Mouse (Mus musculus) heart, embryonic 16.5 days (tissue): ENCODE results near the gene Usp1. TPM values are rescaled to one million over a fixed set of nuclear protein-coding genes. Genes with fewer than 3 reads are reported as not detected.
"Not testable (repeated sequence)": the region's sequence is repeated elsewhere in the genome, so short reads cannot be mapped to it uniquely, and the experiment has no call there.

ENCODE experiments used
- ATAC-seq: fragments of 200-750 bp; cut with Nextera tagmentation; replicated peaks from 2 replicates; pipeline ENCODE4 v1.8.0; 2017; ENCODE audit warnings: moderate number of reproducible peaks; ENCODE audit not compliant: insufficient read depth, low FRiP score; ENCODE audit errors: extremely low read depth
- H3K27ac ChIP-seq: fragments of 300-500 bp; sonication (generic); 2 replicates; pipeline ENCODE4 v1.5.1; 2014; ENCODE audit warnings: mild to moderate bottlenecking, low read length, control low read depth, moderate library complexity
- H3K27me3 ChIP-seq: fragments of 300-500 bp; sonication (generic); 2 replicates; pipeline ENCODE4 v1.6.1; 2014; ENCODE audit warnings: low read length, mixed read lengths; ENCODE audit not compliant: control insufficient read depth, insufficient read depth
- H3K36me3 ChIP-seq: fragments of 300-500 bp; sonication (generic); 2 replicates; pipeline ENCODE4 v1.6.1; 2014; ENCODE audit not compliant: control insufficient read depth, insufficient read depth
- H3K4me1 ChIP-seq: fragments of 300-500 bp; sonication (generic); 2 replicates; pipeline ENCODE4 v1.6.1; 2014; ENCODE audit warnings: low read length, mixed read lengths; ENCODE audit not compliant: control insufficient read depth, insufficient read depth
- H3K4me2 ChIP-seq: fragments of 300-500 bp; sonication (generic); 2 replicates; pipeline ENCODE4 v1.6.1; 2014; ENCODE audit warnings: low read depth, mild to moderate bottlenecking, control low read depth, low read length
- H3K4me3 ChIP-seq: fragments of 300-500 bp; sonication (generic); 2 replicates; pipeline ENCODE4 v1.5.1; 2014; ENCODE audit warnings: mild to moderate bottlenecking, control low read depth, low read length
- H3K9ac ChIP-seq: fragments of 300-500 bp; sonication (generic); 2 replicates; pipeline ENCODE4 v1.6.1; 2014; ENCODE audit warnings: low read length, control low read depth
- H3K9me3 ChIP-seq: fragments of 300-500 bp; sonication (generic); replicated peaks from 2 replicates; pipeline ENCODE4 v1.6.1; 2016; ENCODE audit warnings: low read length; ENCODE audit not compliant: control insufficient read depth
- WGBS: fragments of 180-500 bp; shearing (Covaris S2); extraction: QIAGEN DNeasy Blood & Tissue Kit; methylation state at CpG from one replicate; pipeline ENCODE4 v1.1.7; 2014; 5-methylcytosine and 5-hydroxymethylcytosine counted together
- polyA plus RNA-seq: library from polyadenylated mRNA; unstranded; fragments of >200 nt; fragmentation: Nextera tagmentation; extraction: Ambion mirVana; gene quantifications from 2 replicates; pipeline ENCODE4 v1.2.1, GENCODE M21; 2015

Gene Usp1
- polyA plus RNA-seq, 1 experiment from 2014 or later, result 44.0 TPM

GRCm38 (mm10) chr4:98922643-98923567 is 705 bp upstream of the Usp1 start:
- Histone ChIP-seq H3K9me3 (0 out of 2 replicates have a peak, but pooled peaks cover 3% of the 10 kb centered on the region), H3K27me3 (no peaks in the 10 kb centered on the region), H3K9ac (peak overlapping the region; percentile 98), H3K4me3 (peak overlapping the region; percentile 96), H3K36me3 (no peaks in the 10 kb centered on the region), H3K4me1 (peaks cover 14% of the 10 kb centered on the region), H3K27ac (peak overlapping the region; percentile 100), H3K4me2 (peak overlapping the region; percentile 95)
- under 1% methylated on average over 53 of the region's 53 CpGs for WGBS
- peak; percentile 95 for ATAC-seq

GRCm38 (mm10) chr4:98924071-98924905 is 678 bp downstream of the Usp1 start:
- WGBS, result under 1% methylated on average over 65 of the region's 66 CpGs
- Histone ChIP-seq H3K36me3 (0 out of 2 replicates have a peak, but pooled peaks cover 2% of the 10 kb centered on the region), H3K27ac (peak overlapping the region; percentile 100), H3K4me1 (peaks cover 14% of the 10 kb centered on the region), H3K9me3 (0 out of 2 replicates have a peak, but pooled peaks cover 3% of the 10 kb centered on the region), H3K27me3 (no peaks in the 10 kb centered on the region), H3K4me3 (peak overlapping the region; percentile 96), H3K9ac (peak overlapping the region; percentile 98), H3K4me2 (peak overlapping the region; percentile 95)
- ATAC-seq, result peak; percentile 3; the same call in 1 of the 2 replicates

- Histone ChIP-seq H3K9ac (peak overlapping the region; percentile 98), H3K4me1 (peaks cover 14% of the 10 kb centered on the region), H3K4me3 (peak overlapping the region; percentile 96), H3K4me2 (peak overlapping the region; percentile 95), H3K27ac (peak overlapping the region; percentile 100), H3K27me3 (no peaks in the 10 kb centered on the region), H3K36me3 (peaks cover 2% of the 10 kb centered on the region; the same call in 1 of the 2 replicates), H3K9me3 (no peaks in the 10 kb centered on the region)
- ATAC-seq, result no peak
- WGBS, result 1% methylated on average over 2 of the region's 2 CpGs
Observed at GRCm38 (mm10) chr4:98924906-98925178, 1.2 kb downstream of the Usp1 start.

DNA sequence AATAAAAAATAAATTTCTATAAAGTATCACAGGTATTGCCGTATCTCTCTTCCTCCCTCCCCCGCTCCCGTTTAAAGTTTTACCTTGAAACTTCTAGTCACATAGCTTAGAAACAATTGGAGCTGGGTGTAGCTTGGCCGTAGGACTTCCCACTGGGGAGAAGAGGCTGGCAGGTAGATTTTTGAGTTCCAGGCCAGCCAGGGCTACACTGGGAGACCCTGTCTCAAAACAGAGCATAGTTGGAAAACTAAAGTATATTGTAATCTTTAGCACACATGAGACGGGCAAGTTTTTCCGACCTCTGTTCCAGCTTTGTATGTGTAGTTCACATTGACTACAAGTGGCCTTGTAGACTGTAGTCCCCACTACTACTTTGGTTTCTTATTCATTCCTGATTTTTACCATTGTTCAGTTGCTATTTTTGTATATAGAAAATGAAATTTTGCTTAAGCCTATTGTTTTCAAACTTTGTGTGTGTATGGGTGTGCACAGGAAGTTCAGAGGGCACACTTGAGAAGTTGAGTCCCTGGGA is 1.7 kb downstream of the Usp1 start:
- H3K4me2 ChIP-seq, result peak overlapping the region; percentile 95
- no peak for ATAC-seq
- H3K36me3 ChIP-seq, result peaks cover 6% of the 10 kb centered on the region
- no peaks in the 10 kb centered on the region for H3K9me3 ChIP-seq
- peak overlapping the region; percentile 96 for H3K4me3 ChIP-seq
- no peak overlapping the region for H3K27ac ChIP-seq
- peaks cover 14% of the 10 kb centered on the region for H3K4me1 ChIP-seq
- no peaks in the 10 kb centered on the region for H3K27me3 ChIP-seq
- H3K9ac ChIP-seq, result peak overlapping the region; percentile 98
- WGBS, result 14% methylated on average over 6 of the region's 6 CpGs

- H3K9me3 ChIP-seq, result no peaks in the 10 kb centered on the region
- no peak overlapping the region for H3K4me2 ChIP-seq
- H3K4me1 ChIP-seq, result no peaks in the 10 kb centered on the region
- WGBS, result 64% methylated on average over 6 of the region's 6 CpGs
- peaks cover 30% of the 10 kb centered on the region for H3K36me3 ChIP-seq
- no peak overlapping the region for H3K27ac ChIP-seq
- ATAC-seq, result no peak
- H3K27me3 ChIP-seq, result no peaks in the 10 kb centered on the region
- no peak overlapping the region for H3K4me3 ChIP-seq
- H3K9ac ChIP-seq, result no peak overlapping the region
Observed at GRCm38 (mm10) chr4:98936036-98936435, 12.4 kb downstream of the Usp1 start.

DNA sequence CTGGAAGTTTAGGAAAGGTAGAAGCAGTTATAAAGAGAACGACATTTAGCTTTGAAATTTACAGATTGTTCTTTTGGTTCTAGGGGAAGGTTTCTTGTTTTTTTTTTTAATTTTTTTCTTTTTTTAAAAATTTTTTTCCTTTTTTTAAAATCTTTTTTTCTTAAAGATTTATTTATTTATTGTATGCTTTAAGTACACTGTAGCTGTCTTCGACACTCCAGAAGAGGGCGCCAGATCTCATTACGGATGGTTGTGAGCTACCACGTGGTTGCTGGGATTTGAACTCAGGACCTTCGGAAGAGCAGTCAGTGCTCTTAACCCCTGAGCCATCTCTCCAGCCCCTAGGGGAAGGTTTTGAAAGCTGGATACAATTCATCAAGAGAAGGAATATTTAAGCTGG is 14.6 kb downstream of the Usp1 start:
- H3K4me3 ChIP-seq, H3K4me2 ChIP-seq, H3K27ac ChIP-seq, H3K4me1 ChIP-seq, ATAC-seq, H3K27me3 ChIP-seq, H3K9ac ChIP-seq, H3K9me3 ChIP-seq: not testable (repeated sequence)
- peaks cover 30% of the 10 kb centered on the region for H3K36me3 ChIP-seq
- WGBS, result 96% methylated on average over 6 of the region's 6 CpGs

DNA sequence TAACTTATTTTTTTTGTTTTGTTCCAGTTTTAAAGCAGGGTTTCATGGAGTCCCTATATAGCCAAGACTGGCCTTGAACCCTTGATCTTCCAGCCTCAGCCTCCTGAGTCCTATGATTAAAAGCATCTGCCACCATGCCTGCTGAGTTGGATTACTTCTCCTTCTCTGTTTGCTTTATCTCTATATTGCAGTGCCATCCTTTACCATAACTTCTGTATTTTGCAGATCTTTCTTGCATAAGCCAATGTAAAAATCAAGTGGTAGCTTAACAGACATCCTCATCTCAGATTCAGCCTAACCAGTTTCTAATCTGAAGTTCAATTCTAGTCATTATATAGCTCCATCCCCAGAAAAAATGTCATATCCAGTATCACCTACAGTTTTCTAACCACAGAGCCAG is 27.0 kb downstream of the Usp1 start:
- Histone ChIP-seq H3K9me3 (no peaks in the 10 kb centered on the region), H3K4me2 (no peak overlapping the region), H3K4me3 (no peak overlapping the region), H3K4me1 (peaks cover 6% of the 10 kb centered on the region; the same call in 1 of the 2 replicates), H3K27me3 (no peaks in the 10 kb centered on the region), H3K36me3 (0 out of 2 replicates have a peak, but pooled peaks cover under 1% of the 10 kb centered on the region), H3K27ac (no peak overlapping the region), H3K9ac (no peak overlapping the region)
- no peak for ATAC-seq

DNA sequence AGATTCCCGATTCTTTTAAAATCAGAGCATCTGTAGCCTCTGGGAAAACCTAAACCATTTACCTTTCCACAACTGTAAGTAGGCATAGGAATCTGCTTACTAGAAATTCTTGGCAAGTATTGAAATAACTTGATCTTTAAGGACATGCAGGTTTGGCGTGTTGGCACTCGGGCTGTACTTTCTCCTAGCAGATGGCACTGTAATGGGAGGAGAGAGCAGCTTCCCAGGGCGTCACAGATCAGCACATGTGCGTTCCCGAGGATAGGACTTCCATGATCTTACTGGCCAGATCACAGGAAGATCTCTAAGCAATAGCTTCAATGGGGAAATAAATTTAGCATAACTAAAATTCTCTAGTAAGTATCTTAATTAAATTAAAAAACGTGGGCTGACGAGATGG is 32.4 kb downstream of the Usp1 start:
- H3K36me3 ChIP-seq, result peaks cover 18% of the 10 kb centered on the region
- no peak overlapping the region for H3K4me2 ChIP-seq

More for the DNA sequence above, 32.4 kb downstream of the Usp1 start:
- no peak overlapping the region for H3K27ac ChIP-seq
- WGBS, result 93% methylated on average over 8 of the region's 8 CpGs
- no peaks in the 10 kb centered on the region for H3K9me3 ChIP-seq
- no peak for ATAC-seq
- no peak overlapping the region for H3K9ac ChIP-seq
- no peaks in the 10 kb centered on the region for H3K27me3 ChIP-seq
- no peak overlapping the region for H3K4me3 ChIP-seq
- H3K4me1 ChIP-seq, result peaks cover 6% of the 10 kb centered on the region; the same call in 1 of the 2 replicates
